Mouse (Mus musculus) ovary, postnatal 10 days (tissue): ENCODE results near the gene Spp2.

Source experiments
- DNase-seq: peaks from one replicate; pipeline ENCODE4 v3.0.0; 2022; ENCODE audit warnings: low spot score

Spp2 gene

DNA sequence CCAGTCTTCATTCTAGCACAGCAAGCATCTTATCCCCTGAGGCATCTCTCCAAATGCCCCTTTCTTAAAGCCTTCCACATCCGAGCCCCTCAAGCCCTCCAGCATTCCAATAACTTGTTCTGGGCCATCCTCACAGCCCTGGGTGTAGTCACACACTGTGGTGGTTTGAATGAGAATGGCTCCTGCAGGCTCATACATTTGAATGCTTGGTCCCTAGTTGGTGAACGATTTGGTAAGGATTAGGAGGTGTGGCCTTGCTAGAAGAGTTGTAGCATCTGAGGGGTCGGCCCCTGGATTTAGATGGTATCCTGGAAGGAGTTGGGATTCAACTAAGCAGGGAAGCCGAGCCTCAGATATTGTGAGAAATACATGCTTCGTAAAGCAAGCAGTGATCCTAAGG, 61.1 kb downstream of the Spp2 start:
- DNase-seq = no peak

DNA sequence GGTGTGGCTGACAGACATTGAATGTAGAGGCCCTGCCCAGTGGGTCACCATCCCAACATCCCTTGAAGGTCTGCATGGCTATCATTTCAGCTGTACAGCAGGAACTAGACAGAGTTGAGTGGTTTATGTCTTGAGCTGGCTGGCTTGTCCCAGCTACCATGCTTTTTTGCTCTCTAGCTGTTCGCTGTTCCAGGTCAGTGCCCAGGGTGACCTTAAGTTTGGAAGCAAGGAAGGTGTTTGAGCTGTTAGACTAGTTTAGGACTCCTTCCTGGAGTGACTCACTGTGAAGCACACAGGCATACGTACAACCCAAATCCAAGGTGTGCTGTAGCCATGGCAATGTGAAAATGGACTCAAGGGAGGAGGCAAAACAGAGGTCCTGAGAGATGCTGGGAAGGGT, 61.6 kb downstream of the Spp2 start:
- no peak for DNase-seq

DNA sequence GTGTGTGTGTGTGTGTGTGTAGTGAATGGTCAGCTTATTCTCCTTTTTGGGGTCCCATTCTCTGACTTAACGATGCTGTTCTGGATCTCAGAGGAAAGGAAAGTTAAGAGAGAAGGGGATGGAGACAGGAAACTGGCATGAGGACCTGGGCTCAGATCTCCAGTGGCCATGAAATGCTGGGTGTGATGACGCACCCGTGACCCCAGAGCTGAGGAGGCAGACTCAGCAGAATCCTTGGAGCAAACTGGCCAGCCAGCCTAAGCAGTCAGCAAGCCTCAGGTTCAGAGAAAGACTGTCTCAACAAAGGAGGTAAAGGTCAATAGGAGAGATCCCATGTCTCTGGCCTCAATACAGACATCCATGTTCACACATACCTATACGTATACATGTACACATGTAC, 63.0 kb downstream of the Spp2 start:
- no peak for DNase-seq

DNA sequence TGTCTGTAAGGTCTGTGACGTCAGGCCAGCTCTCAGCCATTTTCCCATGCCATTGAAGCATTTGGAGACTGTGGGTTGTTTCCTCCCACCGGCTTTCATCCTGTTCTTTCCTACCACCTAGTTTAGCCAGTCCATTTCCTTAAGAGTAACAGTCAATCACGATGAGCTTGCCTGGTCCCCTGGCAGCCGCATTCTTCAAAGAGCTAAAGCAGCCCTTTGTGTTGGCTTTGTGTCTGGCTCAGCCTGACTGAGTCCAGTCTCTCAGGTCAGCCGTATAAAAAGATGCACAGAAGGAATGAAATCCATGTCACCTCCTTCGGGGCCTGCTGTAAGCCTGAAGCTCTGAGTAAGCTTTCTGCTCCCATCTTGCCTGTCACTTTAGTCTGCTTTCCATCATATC, 65.5 kb downstream of the Spp2 start:
- no peak for DNase-seq

DNA sequence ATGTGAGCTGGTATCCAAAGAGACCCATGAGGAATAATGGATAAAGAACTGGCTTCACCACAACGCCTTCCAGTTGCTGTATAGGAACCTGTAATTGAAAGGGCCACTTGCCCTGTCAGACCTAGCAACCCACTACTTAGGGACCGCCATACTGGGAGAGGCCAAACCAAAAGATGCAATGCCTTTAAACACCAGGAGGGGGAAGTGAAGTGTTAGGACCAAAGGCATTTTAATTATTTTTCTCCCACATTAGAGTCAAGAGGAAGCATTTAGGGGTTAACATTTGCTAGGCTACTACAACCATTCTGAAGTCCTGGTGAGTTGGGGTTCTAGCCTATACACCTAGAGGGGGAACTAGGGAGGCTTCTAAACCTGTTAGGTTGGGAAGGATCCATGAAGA, 67.1 kb downstream of the Spp2 start:
- DNase-seq = no peak

DNA sequence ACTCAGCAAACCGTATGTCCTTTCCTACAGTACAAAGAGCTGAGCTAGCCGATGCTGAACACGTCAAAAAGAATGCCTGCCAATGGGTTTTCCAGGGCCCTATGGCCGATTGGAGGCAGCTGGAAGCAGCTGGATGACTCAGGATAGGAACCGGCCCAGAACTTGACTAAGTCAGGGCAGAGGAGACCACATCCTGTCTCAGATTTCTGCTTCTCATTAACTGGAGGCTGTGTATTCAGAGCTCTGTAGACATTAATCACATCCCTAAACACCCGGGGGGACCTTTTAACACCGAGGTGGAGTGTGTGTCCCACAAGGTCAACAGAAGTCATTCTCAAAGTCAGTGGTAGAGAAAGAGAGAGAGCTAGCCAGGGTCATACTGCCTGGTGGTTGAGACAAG, 67.8 kb downstream of the Spp2 start:
- no peak for DNase-seq

DNA sequence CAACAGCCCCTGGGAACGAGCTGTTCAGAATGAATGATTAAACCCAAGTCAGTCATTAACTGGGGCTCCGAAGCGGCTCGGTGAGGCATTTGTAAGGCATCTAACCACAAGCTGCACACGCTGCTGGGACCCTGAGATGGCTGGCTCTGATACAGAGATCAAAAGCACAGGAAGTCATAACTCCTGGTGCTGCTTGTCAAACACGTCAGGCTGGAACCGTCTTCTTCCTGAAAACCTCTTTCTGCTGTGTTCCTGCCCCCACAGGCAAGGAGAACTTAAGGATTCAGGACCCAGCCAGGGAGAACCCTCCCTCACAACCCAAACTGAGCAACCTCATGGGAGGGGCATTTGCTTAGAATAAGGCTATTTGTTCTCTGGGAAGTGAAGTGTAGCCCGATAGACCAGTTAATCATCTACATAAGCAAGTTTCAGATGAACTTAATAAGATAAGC, 68.8 kb downstream of the Spp2 start:
- no peak for DNase-seq
